Mouse (Mus musculus): ENCODE measurements at regions not wholly inside any gene's neighbourhood (a gene's known extent, or its start where the extent isn't known, plus 50 kb on each side); places are given as distances from the start of the nearest gene placed in this dataset.

DNA sequence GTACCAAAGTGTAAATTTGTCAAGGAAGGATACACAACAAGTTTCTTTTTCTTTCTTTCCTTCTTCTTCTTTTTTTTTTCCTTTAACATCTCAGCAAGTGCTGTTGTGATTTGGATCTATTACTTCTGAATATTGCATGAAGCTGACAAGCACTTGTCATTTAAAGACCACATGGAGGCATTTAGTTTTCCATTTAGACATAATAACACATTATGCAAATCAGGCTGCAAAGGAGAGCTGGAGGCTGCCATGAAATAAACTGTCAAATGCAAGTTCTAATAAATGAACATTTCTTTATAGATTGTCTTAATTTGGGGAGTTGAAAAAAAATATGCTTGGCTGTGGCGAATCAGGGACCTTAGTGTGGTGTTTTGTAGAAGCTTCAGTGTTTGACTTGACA, 90.8 kb upstream of the Ptbp2 start:
- Histone ChIP-seq H3K9me3 (no peaks in the 10 kb centered on the region), H3K27ac (replicated peaks) (no peak overlapping the region), H3K4me2 (no peak overlapping the region), H3K36me3 (no peaks in the 10 kb centered on the region), H3K9ac (no peak overlapping the region), H3K27me3 (no peaks in the 10 kb centered on the region), H3K4me1 (replicated peaks) (0 out of 2 replicates have a peak, but pooled peaks cover 2% of the 10 kb centered on the region), H3K4me3 (no peak overlapping the region)
- WGBS = 83% methylated on average over 1 of the region's 1 CpGs
- no peak for ATAC-seq (ENCODE audit: low read depth)

DNA sequence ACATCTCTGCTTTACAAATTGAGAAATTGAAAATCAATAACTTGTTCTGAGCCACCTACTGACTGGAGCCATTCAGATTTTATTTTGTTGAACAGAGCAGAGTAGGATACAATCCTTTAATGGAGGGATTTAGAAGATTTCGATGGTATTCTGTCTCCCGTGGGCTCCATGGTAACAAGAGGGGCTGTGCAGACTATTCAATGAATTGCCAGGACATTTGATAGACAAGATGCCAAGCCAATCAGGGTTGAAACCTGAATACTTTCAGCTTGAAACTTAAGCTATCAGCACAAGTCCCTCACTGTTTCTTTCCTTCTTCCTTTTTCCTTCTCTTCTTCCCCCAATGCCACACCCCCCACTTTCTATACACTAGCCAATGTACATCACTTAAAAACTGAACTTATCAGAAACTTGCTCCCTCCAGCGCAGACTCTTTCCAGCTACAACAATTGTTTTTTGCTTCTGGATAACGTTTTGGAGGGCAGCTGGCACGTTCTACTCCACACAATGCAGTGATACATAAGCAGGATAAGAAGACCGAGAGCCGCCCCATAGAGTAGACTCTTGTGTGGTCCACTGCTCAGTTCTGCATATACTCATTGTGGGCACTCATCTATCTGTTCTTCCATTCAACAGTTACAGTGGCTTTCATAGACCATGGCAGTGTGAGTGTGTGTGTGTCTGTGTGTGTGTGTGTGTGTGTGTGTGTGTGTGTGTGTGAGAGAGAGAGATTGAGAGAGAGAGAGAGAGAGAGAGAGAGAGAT, 78.1 kb upstream of the Ptbp2 start:
- Histone ChIP-seq H3K4me2 (no peak overlapping the region), H3K4me1 (replicated peaks) (no peaks in the 10 kb centered on the region), H3K27me3 (no peaks in the 10 kb centered on the region), H3K4me3 (no peak overlapping the region), H3K9me3 (no peaks in the 10 kb centered on the region), H3K36me3 (no peaks in the 10 kb centered on the region), H3K9ac (no peak overlapping the region), H3K27ac (replicated peaks) (no peak overlapping the region)
- 84% methylated on average over 7 of the region's 7 CpGs for WGBS
- ATAC-seq (ENCODE audit: low read depth) = no peak

Data from neural tube, embryonic 13.5 days (tissue).